Mouse (Mus musculus) forebrain, embryonic 16.5 days (tissue): ENCODE results near the gene Fkbpl. TPM values are rescaled to one million over a fixed set of nuclear protein-coding genes. Genes with fewer than 3 reads are reported as not detected.

ENCODE experiments used
- ATAC-seq: fragments of 200-750 bp; cut with Nextera tagmentation; 2 replicates; pipeline ENCODE4 v1.8.0; 2017; ENCODE audit warnings: mild to moderate bottlenecking, moderate library complexity
- H3K27ac ChIP-seq: fragments of 300-500 bp; sonication (generic); 2 replicates; pipeline ENCODE4 v1.5.1; 2014; ENCODE audit warnings: low read length, control low read depth
- H3K27me3 ChIP-seq: fragments of 300-500 bp; sonication (generic); replicated peaks from 2 replicates; pipeline ENCODE4 v1.6.1; 2014; ENCODE audit warnings: low read length; ENCODE audit not compliant: control insufficient read depth, insufficient read depth
- H3K36me3 ChIP-seq: fragments of 300-500 bp; sonication (generic); 2 replicates; pipeline ENCODE4 v1.6.1; 2014; ENCODE audit not compliant: control insufficient read depth, insufficient read depth
- H3K4me1 ChIP-seq: fragments of 300-500 bp; sonication (generic); replicated peaks from 2 replicates; pipeline ENCODE4 v1.6.1; 2014; ENCODE audit warnings: low read length; ENCODE audit not compliant: control insufficient read depth, insufficient read depth
- H3K4me2 ChIP-seq: fragments of 300-500 bp; sonication (generic); 2 replicates; pipeline ENCODE4 v1.6.1; 2014; ENCODE audit warnings: mild to moderate bottlenecking, low read length, control low read depth
- H3K4me3 ChIP-seq: fragments of 300-500 bp; sonication (generic); replicated peaks from 2 replicates; pipeline ENCODE4 v1.5.1; 2014; ENCODE audit warnings: mild to moderate bottlenecking, low read length, control low read depth
- H3K9ac ChIP-seq: fragments of 300-500 bp; sonication (generic); replicated peaks from 2 replicates; pipeline ENCODE4 v1.6.1; 2014; ENCODE audit warnings: low read depth, low read length, control low read depth
- H3K9me3 ChIP-seq: fragments of 300-500 bp; sonication (generic); 2 replicates; pipeline ENCODE4 v1.6.1; 2016; ENCODE audit warnings: low read length; ENCODE audit not compliant: control insufficient read depth
- WGBS: fragments of 180-500 bp; shearing (Covaris S2); extraction: QIAGEN DNeasy Blood & Tissue Kit; methylation state at CpG from one replicate; pipeline ENCODE4 v1.1.7; 2014; 5-methylcytosine and 5-hydroxymethylcytosine counted together
- polyA plus RNA-seq: library from polyadenylated mRNA; unstranded; fragments of >200 nt; fragmentation: Nextera tagmentation; extraction: Ambion mirVana; gene quantifications from 2 replicates; pipeline ENCODE4 v1.2.1, GENCODE M21; 2015

The Fkbpl gene
- polyA plus RNA-seq, 1 experiment from 2014 or later: 16.7 TPM

DNA sequence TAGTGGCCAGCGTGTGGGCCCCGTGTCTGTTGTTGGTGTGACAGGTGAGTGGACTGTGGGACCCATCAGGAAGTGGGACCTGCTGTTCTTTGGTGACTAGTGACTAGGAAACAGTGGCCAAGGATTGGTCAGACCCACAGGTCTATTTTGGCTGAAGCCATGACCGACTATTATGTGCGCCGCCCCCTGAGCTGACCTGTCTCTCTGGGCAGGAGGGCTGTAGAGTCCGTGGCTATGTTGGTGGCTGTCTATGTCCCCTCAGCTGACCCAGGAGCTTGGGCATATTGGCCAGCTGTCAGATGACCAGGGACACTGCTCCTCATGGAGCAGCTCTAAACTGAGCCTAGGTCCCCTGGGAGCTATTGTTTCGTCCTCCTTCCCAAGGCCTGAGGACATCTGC lies 44.3 kb downstream of the Fkbpl start:
- Histone ChIP-seq H3K27ac (no peak overlapping the region), H3K9me3 (no peaks in the 10 kb centered on the region), H3K4me3 (no peak overlapping the region), H3K9ac (no peak overlapping the region), H3K27me3 (no peaks in the 10 kb centered on the region), H3K4me2 (no peak overlapping the region), H3K36me3 (no peaks in the 10 kb centered on the region), H3K4me1 (no peaks in the 10 kb centered on the region; the same call in 1 of the 2 replicates)
- ATAC-seq: no peak
- WGBS: 94% methylated on average over 7 of the region's 7 CpGs

GRCm38 (mm10) chr17:34690458-34690857 lies 45.9 kb downstream of the Fkbpl start:
- Histone ChIP-seq H3K9ac (no peak overlapping the region), H3K36me3 (no peaks in the 10 kb centered on the region), H3K9me3 (no peaks in the 10 kb centered on the region), H3K27me3 (no peaks in the 10 kb centered on the region), H3K4me2 (no peak overlapping the region), H3K4me1 (no peaks in the 10 kb centered on the region), H3K27ac (no peak overlapping the region), H3K4me3 (no peak overlapping the region)
- no peak for ATAC-seq
- 81% methylated on average over 4 of the region's 4 CpGs for WGBS

- H3K4me2 ChIP-seq: no peak overlapping the region
- no peak overlapping the region for H3K4me3 ChIP-seq
- H3K4me1 ChIP-seq: no peaks in the 10 kb centered on the region
- H3K9ac ChIP-seq: no peak overlapping the region
- H3K9me3 ChIP-seq: no peaks in the 10 kb centered on the region
- no peak overlapping the region for H3K27ac ChIP-seq
- no peak for ATAC-seq
- 69% methylated on average over 7 of the region's 7 CpGs for WGBS
- H3K36me3 ChIP-seq: no peaks in the 10 kb centered on the region
- H3K27me3 ChIP-seq: no peaks in the 10 kb centered on the region
Observed at GRCm38 (mm10) chr17:34692906-34693305, 48.3 kb downstream of the Fkbpl start.

Other genes with a start within 250 kb of the Fkbpl start
- 2.6 and 4.4 TPM in 2 replicates for gene BC051142, start 245.9 kb upstream of the Fkbpl start, polyA plus RNA-seq
- not detected in 2 replicates for gene Btnl4, start 167.4 kb upstream of the Fkbpl start, polyA plus RNA-seq
- gene Btnl6, start 127.4 kb upstream of the Fkbpl start, polyA plus RNA-seq: not detected in 2 replicates
- 4.1 and 5.6 TPM in 2 replicates for gene Notch4, start 80.5 kb upstream of the Fkbpl start, polyA plus RNA-seq
- 2.8 and 3.0 TPM in 2 replicates for gene Gpsm3, start 55.0 kb upstream of the Fkbpl start, polyA plus RNA-seq
- 5.3 and 7.6 TPM in 2 replicates for gene Pbx2, start 53.5 kb upstream of the Fkbpl start, polyA plus RNA-seq
- 1.5 and 1.6 TPM in 2 replicates for gene Ager, start 46.9 kb upstream of the Fkbpl start, polyA plus RNA-seq
- 292 and 328 TPM in 2 replicates for gene Rnf5, start 41.1 kb upstream of the Fkbpl start, polyA plus RNA-seq
- gene Agpat1, start 40.5 kb upstream of the Fkbpl start, polyA plus RNA-seq: 93.7 and 104 TPM in 2 replicates
- 7.0 and 7.5 TPM in 2 replicates for gene Egfl8, start 28.8 kb upstream of the Fkbpl start, polyA plus RNA-seq
- 16.2 and 17.7 TPM in 2 replicates for gene Ppt2, start 16.3 kb upstream of the Fkbpl start, polyA plus RNA-seq
- gene Prrt1, start 15.2 kb upstream of the Fkbpl start, polyA plus RNA-seq: 5.0 and 10.4 TPM in 2 replicates
- 111 and 119 TPM in 2 replicates for gene Atf6b, start 2.4 kb downstream of the Fkbpl start, polyA plus RNA-seq
- 0.08 and 0.09 TPM in 2 replicates for gene Tnxb, start 25.8 kb downstream of the Fkbpl start, polyA plus RNA-seq
- gene C4b, start 99.1 kb downstream of the Fkbpl start, polyA plus RNA-seq: 0.16 TPM in 1 of 2 replicates, not detected in the other
- not detected in 2 replicates for gene Cyp21a1, start 159.8 kb downstream of the Fkbpl start, polyA plus RNA-seq
- 33.4 and 50.4 TPM in 2 replicates for gene Stk19, start 192.2 kb downstream of the Fkbpl start, polyA plus RNA-seq
- gene Dxo, start 192.3 kb downstream of the Fkbpl start, polyA plus RNA-seq: 64.8 and 75.6 TPM in 2 replicates
- gene Skiv2l, start 205.4 kb downstream of the Fkbpl start, polyA plus RNA-seq: 65.6 and 67.5 TPM in 2 replicates
- gene Nelfe, start 205.6 kb downstream of the Fkbpl start, polyA plus RNA-seq: 87.5 and 97.7 TPM in 2 replicates
- 1.1 and 1.3 TPM in 2 replicates for gene Cfb, start 217.8 kb downstream of the Fkbpl start, polyA plus RNA-seq
- 7.1 and 8.0 TPM in 2 replicates for gene Zbtb12, start 234.7 kb downstream of the Fkbpl start, polyA plus RNA-seq
- 0.29 TPM in 1 of 2 replicates, not detected in the other for gene Gm20547, start 237.3 kb downstream of the Fkbpl start, polyA plus RNA-seq